Mouse (Mus musculus) embryonic fibroblast, embryonic 13.5 days (primary cell): Measurements from ENCODE around the gene Ptprcap. TPM values are rescaled to one million over a fixed set of nuclear protein-coding genes. Genes with fewer than 3 reads are reported as not detected.

Source experiments
- H3K27ac ChIP-seq: 2 replicates; pipeline ENCODE4 v1.5.1; 2012; ENCODE audit warnings: low read length, control low read depth, inconsistent platforms; ENCODE audit not compliant: insufficient read depth
- H3K4me1 ChIP-seq: 2 replicates; pipeline ENCODE4 v1.6.1; 2011; ENCODE audit warnings: low read length; ENCODE audit not compliant: control insufficient read depth, insufficient read depth
- H3K4me3 ChIP-seq: 2 replicates; pipeline ENCODE4 v1.5.1; 2011; ENCODE audit warnings: mild to moderate bottlenecking, control low read depth, low read length; ENCODE audit not compliant: insufficient read depth
- CTCF ChIP-seq: IDR thresholded peaks from 2 replicates; pipeline ENCODE4 v1.5.1; 2011; ENCODE audit warnings: mild to moderate bottlenecking, control low read depth, low read length, moderate library complexity, borderline replicate concordance; ENCODE audit not compliant: insufficient read depth
- POLR2A ChIP-seq: IDR thresholded peaks from 2 replicates; pipeline ENCODE4 v1.6.1; 2011; ENCODE audit warnings: low read depth, mild to moderate bottlenecking, control low read depth, low read length, moderate library complexity
- polyA plus RNA-seq: library from polyadenylated mRNA; stranded (reverse); fragments of >200 nt; gene quantifications from 2 replicates; pipeline ENCODE4 v1.2.4, GENCODE M21; 2011; ENCODE audit warnings: low read depth; ENCODE audit not compliant: missing spikeins, insufficient read length

Gene Ptprcap
- polyA plus RNA-seq, 1 experiment = not detected

GRCm38 (mm10) chr19:4136463-4136862 is 16.9 kb upstream of the Ptprcap start:
- Histone ChIP-seq H3K4me1 (peaks cover 2% of the 10 kb centered on the region; the same call in 1 of the 2 replicates), H3K4me3 (no peak overlapping the region), H3K27ac (no peak overlapping the region)
- TF ChIP-seq POLR2A (no peak), CTCF (no peak)

- H3K4me3 ChIP-seq = no peak overlapping the region
- peaks cover 2% of the 10 kb centered on the region; the same call in 1 of the 2 replicates for H3K4me1 ChIP-seq
- TF ChIP-seq CTCF (no peak), POLR2A (no peak)
- H3K27ac ChIP-seq = no peak overlapping the region
Measured at GRCm38 (mm10) chr19:4137913-4138312, 15.5 kb upstream of the Ptprcap start.

- peaks cover 2% of the 10 kb centered on the region; the same call in 1 of the 2 replicates for H3K4me1 ChIP-seq
- no peak for TF ChIP-seq POLR2A
- no peak for TF ChIP-seq CTCF
- H3K27ac ChIP-seq = no peak within 1 kb of the TSS
- no peak within 1 kb of the TSS for H3K4me3 ChIP-seq
Measured at GRCm38 (mm10) chr19:4139446-4139845, 14.0 kb upstream of the Ptprcap start, which contains the start of gene Gpr152. Gene Gpr152 (plus strand): TSS chr19:4139787.

- no peaks in the 10 kb centered on the region for H3K4me1 ChIP-seq
- TF ChIP-seq CTCF = no peak
- no peak for TF ChIP-seq POLR2A
- no peak overlapping the region for H3K4me3 ChIP-seq
- no peak overlapping the region for H3K27ac ChIP-seq
Measured at GRCm38 (mm10) chr19:4140147-4140546, 13.3 kb upstream of the Ptprcap start.

- Histone ChIP-seq H3K4me1 (no peaks in the 10 kb centered on the region), H3K27ac (no peak overlapping the region), H3K4me3 (no peak overlapping the region)
- no peak for TF ChIP-seq CTCF
Measured at GRCm38 (mm10) chr19:4142416-4143173, 10.8 kb upstream of the Ptprcap start.

GRCm38 (mm10) chr19:4143759-4144268 is 9.6 kb upstream of the Ptprcap start, which contains the start of gene Cabp4:
Gene Cabp4 (minus strand): TSS chr19:4144033.
- no peak within 1 kb of the TSS for H3K4me3 ChIP-seq
- H3K27ac ChIP-seq = no peak within 1 kb of the TSS
- H3K4me1 ChIP-seq = no peaks in the 10 kb centered on the region
- no peak for TF ChIP-seq POLR2A
- TF ChIP-seq CTCF = no peak

GRCm38 (mm10) chr19:4144550-4145498 is 8.6 kb upstream of the Ptprcap start:
- Histone ChIP-seq H3K4me3 (no peak overlapping the region), H3K27ac (no peak overlapping the region), H3K4me1 (no peaks in the 10 kb centered on the region)
- no peak for TF ChIP-seq POLR2A
- no peak for TF ChIP-seq CTCF

- H3K4me3 ChIP-seq = no peak overlapping the region
- no peaks in the 10 kb centered on the region for H3K4me1 ChIP-seq
- TF ChIP-seq POLR2A (no peak), CTCF (no peak)
- no peak overlapping the region for H3K27ac ChIP-seq
Measured at GRCm38 (mm10) chr19:4145936-4146335, 7.5 kb upstream of the Ptprcap start.

GRCm38 (mm10) chr19:4146366-4147021 is 6.9 kb upstream of the Ptprcap start:
- Histone ChIP-seq H3K27ac (no peak overlapping the region), H3K4me3 (no peak overlapping the region), H3K4me1 (no peaks in the 10 kb centered on the region)
- no peak for TF ChIP-seq POLR2A
- TF ChIP-seq CTCF = no peak
